Mouse (Mus musculus) layer of hippocampus, postnatal 25 days (tissue): Measurements from ENCODE around the gene Ppp6r1. TPM values are rescaled to one million over a fixed set of nuclear protein-coding genes. Genes with fewer than 3 reads are reported as not detected.

ENCODE experiments used
- DNase-seq, 2 experiments: peaks; one replicate each; pipeline ENCODE4 v3.0.0; 2022; ENCODE audit warnings: mixed read lengths in 2 of 2, low spot score in 1 of 2; ENCODE audit errors: extremely low spot score in 1 of 2
- total RNA-seq, 2 experiments: library from RNA; stranded (reverse); gene quantifications; 2 replicates each; pipeline ENCODE4 v1.2.3; 2021

Ppp6r1 gene
- total RNA-seq: 100 to 1,000 TPM; 126 to 135 TPM

- DNase-seq: peak; percentile 88 to 92
Measured at GRCm38 (mm10) chr7:4658912-4659551, at the start of gene Ppp6r1. Gene Ppp6r1 (minus strand): TSS chr7:4659019.

GRCm38 (mm10) chr7:4705098-4705497, 46.3 kb upstream of the Ppp6r1 start:
- peak in 1 of 2 experiments; percentile 57 for DNase-seq

GRCm38 (mm10) chr7:4703195-4703594, 44.4 kb upstream of the Ppp6r1 start:
- no peak for DNase-seq

DNA sequence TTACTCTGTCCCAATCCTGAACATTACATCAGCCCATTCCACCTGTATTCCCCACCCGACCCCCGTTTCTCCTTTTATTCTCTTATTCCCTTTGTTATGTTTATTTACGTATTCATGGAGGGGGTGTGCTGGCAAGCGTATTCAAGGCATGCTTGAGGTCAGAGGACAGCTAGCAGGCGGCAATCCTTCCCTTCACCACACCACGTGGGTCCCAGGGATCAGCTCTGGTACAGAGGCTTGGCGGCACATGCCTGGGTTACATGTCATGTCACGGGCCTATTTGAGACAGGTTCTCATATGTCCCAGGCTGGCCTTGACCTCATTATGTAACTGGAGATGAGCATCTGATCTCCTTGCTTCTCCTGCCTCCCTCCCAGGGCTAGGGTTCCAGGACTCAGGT, 43.5 kb upstream of the Ppp6r1 start:
- DNase-seq: no peak

GRCm38 (mm10) chr7:4693004-4693403, 34.2 kb upstream of the Ppp6r1 start:
- DNase-seq: no peak

GRCm38 (mm10) chr7:4690951-4691653, 32.3 kb upstream of the Ppp6r1 start:
- peak in 1 of 2 experiments; percentile 36 for DNase-seq

GRCm38 (mm10) chr7:4690387-4690786, 31.6 kb upstream of the Ppp6r1 start, which contains the start of gene Brsk1:
Gene Brsk1 (plus strand): TSS chr7:4690604.
- peak; percentile 72 to 85 for DNase-seq

GRCm38 (mm10) chr7:4684632-4685417, 26.0 kb upstream of the Ppp6r1 start, which contains the start of gene Hspbp1:
Gene Hspbp1 (minus strand): TSS chr7:4685068.
- peak; percentile 71 to 81 for DNase-seq

DNA sequence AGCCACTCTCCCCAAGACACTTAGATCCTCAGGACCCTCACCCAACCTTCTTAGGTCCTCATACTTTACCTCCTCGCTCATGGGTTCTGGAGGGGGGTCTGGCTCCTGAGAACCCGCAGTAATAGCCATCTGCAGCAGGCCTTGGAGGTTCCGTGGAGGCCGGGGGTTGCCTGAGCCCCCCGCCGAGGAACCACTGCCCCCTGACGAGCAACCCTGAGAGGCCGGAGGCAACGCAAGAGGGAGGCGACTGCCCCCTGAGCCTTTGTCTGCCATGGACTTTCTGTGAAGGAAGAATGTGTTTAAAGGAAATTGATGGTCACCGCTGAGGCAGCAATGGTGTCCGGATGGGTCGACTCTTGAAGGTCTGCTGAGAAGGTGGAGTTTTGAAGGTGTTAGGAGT, 25.4 kb upstream of the Ppp6r1 start:
- no peak for DNase-seq

- DNase-seq: no peak
Measured at GRCm38 (mm10) chr7:4683307-4683706, 24.5 kb upstream of the Ppp6r1 start.

- no peak for DNase-seq
Measured at GRCm38 (mm10) chr7:4675200-4675599, 16.4 kb upstream of the Ppp6r1 start.

DNA sequence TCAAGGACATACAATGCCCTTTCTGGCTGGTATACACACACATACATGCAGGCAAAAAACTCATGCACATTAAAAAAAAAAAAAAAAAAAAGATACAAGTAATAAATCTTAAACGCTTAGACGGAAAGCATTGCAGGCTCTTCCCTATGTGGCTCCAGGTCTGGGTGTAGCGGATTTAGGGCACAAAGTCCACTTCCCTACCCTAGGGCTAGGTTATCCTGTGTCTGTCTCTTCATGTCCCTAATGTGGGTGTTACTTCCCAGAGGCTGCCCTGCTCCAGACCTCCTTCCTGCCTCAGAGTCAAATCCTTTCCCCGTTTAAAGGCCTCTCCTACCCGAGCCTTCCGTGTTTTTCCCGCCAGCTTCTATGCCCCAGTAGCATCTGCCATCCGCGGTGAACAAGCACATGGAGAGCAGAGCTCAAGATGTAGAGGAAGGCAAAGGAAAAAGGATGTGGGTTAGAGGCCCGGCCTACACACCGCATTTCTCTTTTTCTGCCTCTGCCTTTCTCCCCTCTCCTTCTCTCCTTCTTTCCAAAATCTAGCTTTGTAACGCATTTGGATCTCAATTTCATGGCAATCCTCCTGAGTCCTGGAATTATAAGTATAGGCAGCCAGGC, 15.4 kb upstream of the Ppp6r1 start:
- DNase-seq: no peak

- DNase-seq: no peak
Measured at GRCm38 (mm10) chr7:4671956-4672355, 13.1 kb upstream of the Ppp6r1 start.

DNA sequence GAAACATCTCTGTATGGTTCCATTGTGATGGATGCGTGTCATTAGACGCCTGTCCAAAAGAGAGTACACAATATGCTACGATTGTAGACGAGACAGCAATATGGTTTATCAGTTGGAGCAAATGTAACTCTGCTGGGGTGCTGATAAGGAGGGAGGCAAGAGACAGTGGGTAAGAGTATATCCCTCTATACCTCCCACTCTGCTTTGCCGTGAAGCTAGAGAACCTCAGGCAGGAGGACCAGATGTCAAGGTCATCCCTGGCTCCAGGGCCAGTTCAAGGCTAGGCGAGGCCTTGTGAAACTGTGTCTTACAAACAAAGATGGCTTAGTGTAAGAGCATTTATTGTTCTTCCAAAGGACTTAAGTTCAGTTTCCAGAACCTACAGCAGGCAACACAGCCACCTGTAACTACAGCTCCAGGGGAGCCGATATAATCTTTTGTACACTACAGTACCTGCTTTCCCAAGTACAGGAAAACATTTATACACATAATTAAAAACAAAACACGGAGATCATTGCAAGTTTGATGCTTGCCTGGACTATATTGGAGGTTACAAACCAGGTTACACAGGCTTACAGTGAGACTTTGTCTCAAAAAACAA, 11.9 kb upstream of the Ppp6r1 start:
- no peak for DNase-seq

- no peak for DNase-seq
Measured at GRCm38 (mm10) chr7:4669156-4669555, 10.3 kb upstream of the Ppp6r1 start.

GRCm38 (mm10) chr7:4668506-4668905, 9.7 kb upstream of the Ppp6r1 start:
- DNase-seq: no peak

DNA sequence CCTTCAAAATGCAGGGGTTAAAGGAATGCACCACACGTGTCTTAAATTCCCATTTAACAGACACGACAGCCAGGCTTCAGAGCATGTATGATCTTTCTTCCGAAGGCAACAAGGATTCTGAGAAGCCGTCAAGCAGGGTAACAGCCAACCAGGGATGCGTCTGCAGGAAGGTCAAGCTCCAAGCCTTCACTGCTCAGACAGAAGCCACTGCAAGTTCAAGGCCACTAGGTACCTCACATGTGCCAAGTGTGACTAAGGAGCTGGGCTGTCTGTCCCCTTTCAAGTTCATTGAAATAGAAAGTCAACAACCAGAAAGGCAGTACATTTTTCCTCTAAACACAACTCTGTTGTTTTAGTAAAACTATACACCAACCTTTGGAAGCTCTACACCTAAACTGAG, 8.1 kb upstream of the Ppp6r1 start:
- DNase-seq: no peak

DNA sequence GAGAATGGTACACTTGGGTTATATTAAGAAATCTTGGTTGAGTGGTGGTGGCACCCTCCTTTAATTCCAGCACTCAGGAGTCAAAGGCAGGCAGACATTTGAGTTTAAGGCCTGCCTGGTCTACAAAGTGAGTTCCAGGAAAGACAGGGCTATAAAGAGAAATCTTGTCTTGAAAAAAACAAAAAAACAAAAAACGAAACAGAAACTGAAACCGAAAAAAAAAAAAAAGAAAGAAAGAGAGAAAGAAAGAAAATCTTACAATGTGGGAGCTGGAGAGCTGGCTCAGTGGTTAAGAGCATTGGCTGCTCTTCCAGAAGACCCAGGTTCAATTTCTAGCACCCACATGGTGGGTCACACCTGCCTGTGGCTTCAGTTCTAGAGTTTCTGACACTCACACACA, 4.9 kb upstream of the Ppp6r1 start:
- no peak for DNase-seq

GRCm38 (mm10) chr7:4663179-4663578, 4.4 kb upstream of the Ppp6r1 start:
- no peak for DNase-seq

- no peak for DNase-seq
Measured at GRCm38 (mm10) chr7:4659911-4660443, 1.2 kb upstream of the Ppp6r1 start.
